Mouse (Mus musculus): Measurements from ENCODE around the gene Sh2d3c. TPM values are rescaled to one million over a fixed set of nuclear protein-coding genes. Genes with fewer than 3 reads are reported as not detected.
A peak's percentile ranks its signal among the peaks of the same experiment; 100 is the strongest.

Gene Sh2d3c
- total and polyA plus RNA-seq, 2 experiments from 2014 or later, result 43.8 to 52.8 TPM

GRCm38 (mm10) chr2:32730854-32731253 lies 10.0 kb downstream of the Sh2d3c start:
- 54% methylated on average over 11 of the region's 11 CpGs for WGBS
- Histone ChIP-seq H3K27ac (no peak overlapping the region), H3K4me3 (ENCODE audit: low read length) (no peak overlapping the region), H3K4me2 (ENCODE audit: low read depth, low read length) (no peak overlapping the region), H3K9me3 (ENCODE audit: low read length) (no peaks in the 10 kb centered on the region), H3K4me1 (ENCODE audit: insufficient read depth, low read length) (peaks cover 3% of the 10 kb centered on the region; the same call in 1 of the 2 replicates), H3K36me3 (ENCODE audit: insufficient read depth, low read length) (no peaks in the 10 kb centered on the region), H3K27me3 (ENCODE audit: insufficient read depth, low read length) (no peaks in the 10 kb centered on the region), H3K9ac (replicated peaks; ENCODE audit: low read length) (no peak overlapping the region)
- DNase-seq (ENCODE audit: low spot score) (no peak), ATAC-seq (no peak)
- no peak for TF ChIP-seq CTCF (IDR thresholded peaks at IDR 0.05; ENCODE audit: low read depth)

- no peaks in the 10 kb centered on the region for H3K36me3 ChIP-seq (ENCODE audit: insufficient read depth, low read length)
- no peak overlapping the region for H3K4me3 ChIP-seq (ENCODE audit: low read length)
- no peak overlapping the region for H3K27ac ChIP-seq
- ATAC-seq, result no peak
- H3K27me3 ChIP-seq (ENCODE audit: insufficient read depth, low read length), result no peaks in the 10 kb centered on the region
- no peak overlapping the region for H3K9ac ChIP-seq (replicated peaks; ENCODE audit: low read length)
- peaks cover 3% of the 10 kb centered on the region; the same call in 1 of the 2 replicates for H3K4me1 ChIP-seq (ENCODE audit: insufficient read depth, low read length)
- no peak for TF ChIP-seq CTCF (IDR thresholded peaks at IDR 0.05; ENCODE audit: low read depth)
- no peak overlapping the region for H3K4me2 ChIP-seq (ENCODE audit: low read depth, low read length)
- 70% methylated on average over 4 of the region's 4 CpGs for WGBS
- no peak for DNase-seq (ENCODE audit: low spot score)
- H3K9me3 ChIP-seq (ENCODE audit: low read length), result no peaks in the 10 kb centered on the region
These were observed 11.1 kb downstream of the Sh2d3c start for GRCm38 (mm10) chr2:32731911-32732310.

- no peaks in the 10 kb centered on the region for H3K9me3 ChIP-seq (ENCODE audit: low read length)
- H3K27me3 ChIP-seq (ENCODE audit: insufficient read depth, low read length), result no peaks in the 10 kb centered on the region
- no peak for TF ChIP-seq CTCF (IDR thresholded peaks at IDR 0.05; ENCODE audit: low read depth)
- WGBS, result 77% methylated on average over 6 of the region's 6 CpGs
- H3K36me3 ChIP-seq (ENCODE audit: insufficient read depth, low read length), result no peaks in the 10 kb centered on the region
- H3K4me1 ChIP-seq (ENCODE audit: insufficient read depth, low read length), result no peaks in the 10 kb centered on the region
- no peak overlapping the region for H3K27ac ChIP-seq
- no peak for DNase-seq (ENCODE audit: low spot score)
- no peak overlapping the region for H3K4me3 ChIP-seq (ENCODE audit: low read length)
- no peak overlapping the region for H3K9ac ChIP-seq (replicated peaks; ENCODE audit: low read length)
- ATAC-seq, result no peak
- H3K4me2 ChIP-seq (ENCODE audit: low read depth, low read length), result no peak overlapping the region
These were observed 11.8 kb downstream of the Sh2d3c start for GRCm38 (mm10) chr2:32732695-32733094.

- no peaks in the 10 kb centered on the region for H3K36me3 ChIP-seq (ENCODE audit: insufficient read depth, low read length)
- DNase-seq (ENCODE audit: low spot score), result no peak
- WGBS, result 38% methylated on average over 4 of the region's 4 CpGs
- no peak overlapping the region for H3K4me3 ChIP-seq (ENCODE audit: low read length)
- TF ChIP-seq CTCF (IDR thresholded peaks at IDR 0.05; ENCODE audit: low read depth), result no peak
- peak; percentile 28; the same call in 1 of the 2 replicates for ATAC-seq
- H3K27ac ChIP-seq, result no peak overlapping the region
- no peak overlapping the region for H3K4me2 ChIP-seq (ENCODE audit: low read depth, low read length)
- H3K27me3 ChIP-seq (ENCODE audit: insufficient read depth, low read length), result no peaks in the 10 kb centered on the region
- no peaks in the 10 kb centered on the region for H3K4me1 ChIP-seq (ENCODE audit: insufficient read depth, low read length)
- no peaks in the 10 kb centered on the region for H3K9me3 ChIP-seq (ENCODE audit: low read length)
- H3K9ac ChIP-seq (replicated peaks; ENCODE audit: low read length), result no peak overlapping the region
These were observed 13.6 kb downstream of the Sh2d3c start for GRCm38 (mm10) chr2:32734480-32734879.

GRCm38 (mm10) chr2:32734933-32735332 lies 14.1 kb downstream of the Sh2d3c start:
- no peaks in the 10 kb centered on the region for H3K27me3 ChIP-seq (ENCODE audit: insufficient read depth, low read length)
- ATAC-seq, result no peak

GRCm38 (mm10) chr2:32736306-32736829 lies 15.5 kb downstream of the Sh2d3c start:
- Histone ChIP-seq H3K4me1 (ENCODE audit: insufficient read depth, low read length) (peaks cover 10% of the 10 kb centered on the region; the same call in 1 of the 2 replicates), H3K36me3 (ENCODE audit: insufficient read depth, low read length) (no peaks in the 10 kb centered on the region), H3K9me3 (ENCODE audit: low read length) (no peaks in the 10 kb centered on the region), H3K27ac (no peak overlapping the region), H3K27me3 (ENCODE audit: insufficient read depth, low read length) (no peaks in the 10 kb centered on the region), H3K9ac (replicated peaks; ENCODE audit: low read length) (no peak overlapping the region), H3K4me3 (ENCODE audit: low read length) (no peak overlapping the region), H3K4me2 (ENCODE audit: low read depth, low read length) (no peak overlapping the region)
- no peak for TF ChIP-seq CTCF (IDR thresholded peaks at IDR 0.05; ENCODE audit: low read depth)
- DNase-seq (ENCODE audit: low spot score) (no peak), ATAC-seq (no peak)
- 31% methylated on average over 3 of the region's 3 CpGs for WGBS

More at GRCm38 (mm10) chr2:32734933-32735332, 14.1 kb downstream of the Sh2d3c start:
- Histone ChIP-seq H3K4me2 (ENCODE audit: low read depth, low read length) (no peak overlapping the region), H3K4me1 (ENCODE audit: insufficient read depth, low read length) (no peaks in the 10 kb centered on the region), H3K36me3 (ENCODE audit: insufficient read depth, low read length) (no peaks in the 10 kb centered on the region), H3K4me3 (ENCODE audit: low read length) (no peak overlapping the region), H3K27ac (no peak overlapping the region), H3K9me3 (ENCODE audit: low read length) (no peaks in the 10 kb centered on the region), H3K9ac (replicated peaks; ENCODE audit: low read length) (no peak overlapping the region)
- no peak for TF ChIP-seq CTCF (IDR thresholded peaks at IDR 0.05; ENCODE audit: low read depth)
- 66% methylated on average over 4 of the region's 4 CpGs for WGBS
- DNase-seq (ENCODE audit: low spot score), result no peak

- no peak for ATAC-seq
These were observed 16.2 kb downstream of the Sh2d3c start for GRCm38 (mm10) chr2:32737008-32737407.

More at GRCm38 (mm10) chr2:32737008-32737407, 16.2 kb downstream of the Sh2d3c start:
- H3K4me3 ChIP-seq (ENCODE audit: low read length), result no peak overlapping the region
- H3K36me3 ChIP-seq (ENCODE audit: insufficient read depth, low read length), result no peaks in the 10 kb centered on the region
- no peak overlapping the region for H3K9ac ChIP-seq (replicated peaks; ENCODE audit: low read length)
- no peaks in the 10 kb centered on the region for H3K27me3 ChIP-seq (ENCODE audit: insufficient read depth, low read length)
- peaks cover 10% of the 10 kb centered on the region; the same call in 1 of the 2 replicates for H3K4me1 ChIP-seq (ENCODE audit: insufficient read depth, low read length)
- H3K4me2 ChIP-seq (ENCODE audit: low read depth, low read length), result no peak overlapping the region
- 49% methylated on average over 6 of the region's 6 CpGs for WGBS
- DNase-seq (ENCODE audit: low spot score), result no peak
- H3K27ac ChIP-seq, result no peak overlapping the region
- H3K9me3 ChIP-seq (ENCODE audit: low read length), result no peaks in the 10 kb centered on the region
- 0 out of 2 replicates have a peak, but pooled peaks have one; percentile 1 for TF ChIP-seq CTCF (IDR thresholded peaks at IDR 0.05; ENCODE audit: low read depth)
